Mouse (Mus musculus) cerebellum, adult 18-20 months (tissue): ENCODE results near the gene Mustn1.

Source experiments
- DNase-seq, 2 experiments: peaks; one replicate each; pipeline ENCODE4 v3.0.0; 2021

The Mustn1 gene

GRCm38 (mm10) chr14:30878958-30879571 lies at the start of gene Mustn1:
TSS of gene Mustn1 (plus strand) at chr14:30879200.
- no peak for DNase-seq

GRCm38 (mm10) chr14:30837416-30837996 lies 41.5 kb upstream of the Mustn1 start:
- DNase-seq: no peak

- DNase-seq: no peak
Observed at GRCm38 (mm10) chr14:30843701-30844100, 35.3 kb upstream of the Mustn1 start.

- no peak for DNase-seq
Observed at GRCm38 (mm10) chr14:30850504-30850903, 28.5 kb upstream of the Mustn1 start.

GRCm38 (mm10) chr14:30852325-30852724 lies 26.7 kb upstream of the Mustn1 start:
- no peak for DNase-seq

GRCm38 (mm10) chr14:30855316-30855715 lies 23.7 kb upstream of the Mustn1 start:
- DNase-seq: peak; percentile 62 to 69

- DNase-seq: peak; percentile 53 to 66
Observed at GRCm38 (mm10) chr14:30856885-30857507, 22.0 kb upstream of the Mustn1 start.

GRCm38 (mm10) chr14:30857990-30858389 lies 21.0 kb upstream of the Mustn1 start:
- DNase-seq: no peak

GRCm38 (mm10) chr14:30861421-30862125 lies 17.4 kb upstream of the Mustn1 start:
- DNase-seq: peak; percentile 47 to 59

DNA sequence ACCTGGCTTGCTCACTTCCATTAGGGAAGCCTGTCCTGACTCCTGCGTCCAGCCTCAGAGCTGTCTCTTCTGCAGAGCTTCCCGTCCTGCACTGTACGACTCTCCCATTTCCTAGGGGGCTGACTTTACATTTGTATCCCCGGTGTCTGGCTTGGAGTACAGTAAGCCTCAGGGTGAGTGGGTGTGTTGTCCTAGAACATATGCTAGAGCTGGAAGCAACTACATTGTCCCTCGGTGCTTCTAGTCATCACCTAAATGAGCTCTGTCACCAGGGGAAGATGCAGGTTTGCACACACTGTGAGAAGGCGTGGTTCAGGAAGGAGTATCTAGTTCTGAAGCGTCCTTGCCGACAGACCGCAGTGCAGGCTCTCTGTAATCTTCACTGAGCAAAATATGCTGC lies 16.6 kb upstream of the Mustn1 start:
- DNase-seq: no peak

GRCm38 (mm10) chr14:30865311-30865710 lies 13.7 kb upstream of the Mustn1 start:
- no peak for DNase-seq

GRCm38 (mm10) chr14:30867042-30867441 lies 12.0 kb upstream of the Mustn1 start:
- peak; percentile 75 to 77 for DNase-seq

GRCm38 (mm10) chr14:30868826-30869225 lies 10.2 kb upstream of the Mustn1 start:
- DNase-seq: no peak

- DNase-seq: no peak
Observed at GRCm38 (mm10) chr14:30869391-30869801, 9.6 kb upstream of the Mustn1 start.

DNA sequence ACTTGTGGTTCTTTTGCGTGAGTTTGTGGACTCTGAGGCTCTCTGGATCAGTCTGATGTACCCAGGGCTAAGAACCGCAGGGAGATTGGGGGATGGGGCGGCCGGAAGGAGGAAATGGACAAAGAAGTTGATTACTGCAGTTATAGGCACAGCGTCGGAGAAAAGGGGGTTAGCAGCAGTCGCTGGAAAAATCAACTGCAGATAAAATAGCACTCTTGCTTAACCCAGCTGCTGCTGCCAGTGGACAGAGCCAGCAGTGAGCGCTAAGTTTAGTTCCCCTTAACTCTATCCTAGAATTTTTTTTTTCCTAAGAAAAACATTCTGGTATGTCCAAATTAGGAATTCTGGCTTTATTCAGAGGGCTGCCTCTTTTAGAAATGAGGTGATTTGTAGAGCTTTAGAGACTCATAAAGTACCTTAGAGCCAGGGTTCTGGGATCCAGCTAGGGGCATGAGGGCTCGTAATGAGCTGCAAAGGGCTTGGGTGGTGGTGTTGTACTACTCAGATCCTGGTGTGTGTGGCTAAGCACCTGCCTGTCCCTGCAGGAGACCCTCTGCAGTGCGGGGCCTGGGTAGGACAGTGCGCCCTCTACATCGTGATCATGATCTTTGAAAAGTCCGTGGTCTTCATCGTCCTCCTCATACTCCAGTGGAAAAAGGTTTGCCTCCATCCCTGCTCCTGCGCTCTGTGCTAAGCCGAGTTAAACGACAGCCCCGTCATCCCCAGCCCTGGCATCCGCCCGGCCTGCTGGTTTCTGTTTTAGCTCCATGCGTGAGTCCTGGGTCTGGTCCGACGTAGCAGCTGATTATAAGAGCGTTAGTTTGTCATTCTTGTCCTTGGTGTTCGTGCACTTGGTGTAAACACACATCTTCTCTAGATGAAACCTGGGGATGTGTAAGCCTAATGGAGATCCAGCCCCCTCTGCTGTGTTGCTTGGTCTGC lies 8.5 kb upstream of the Mustn1 start:
- no peak for DNase-seq

DNA sequence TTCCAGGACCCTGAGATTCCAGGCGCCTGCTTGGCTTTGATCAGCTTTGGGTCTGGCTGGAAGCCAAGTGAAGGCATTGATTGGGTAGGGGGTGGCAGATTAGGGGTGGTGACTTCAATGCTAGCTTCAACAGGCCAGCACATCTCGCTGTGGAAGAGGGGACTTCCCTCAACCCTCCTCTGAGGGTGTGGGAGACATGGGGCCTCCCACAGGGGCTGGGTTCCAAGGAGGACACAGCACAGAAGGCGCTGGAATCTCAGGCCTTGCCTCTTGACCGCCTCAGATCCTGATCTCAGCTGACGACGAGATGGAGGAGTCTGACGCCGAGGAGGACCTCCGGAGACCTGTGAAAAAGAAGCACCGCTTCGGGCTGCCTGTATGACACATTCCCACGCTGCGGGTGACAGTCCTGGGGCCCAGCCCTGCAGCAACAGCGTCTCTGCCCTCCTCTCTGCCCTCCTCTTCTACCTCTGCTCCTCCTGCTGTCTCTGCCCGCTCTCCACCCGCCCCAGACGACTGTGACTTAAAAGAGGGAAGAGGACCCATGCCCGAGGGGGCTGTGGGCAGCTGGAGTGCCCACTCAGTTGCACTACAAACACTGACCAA lies 4.8 kb upstream of the Mustn1 start:
- DNase-seq: no peak

GRCm38 (mm10) chr14:30875130-30875865 lies 3.7 kb upstream of the Mustn1 start:
- no peak for DNase-seq

GRCm38 (mm10) chr14:30875955-30876354 lies 3.0 kb upstream of the Mustn1 start:
- no peak for DNase-seq

GRCm38 (mm10) chr14:30876451-30876850 lies 2.5 kb upstream of the Mustn1 start:
- no peak for DNase-seq

- no peak for DNase-seq
Observed at GRCm38 (mm10) chr14:30877827-30878226, 1.2 kb upstream of the Mustn1 start.

GRCm38 (mm10) chr14:30879794-30880193 lies 794 bp downstream of the Mustn1 start:
- DNase-seq: no peak
